ENCODE assay signal across 21 mouse cellular contexts in genomic region chr10:77451822-77452221, GRCm38 (mm10).
"Had no signal": no experiment of that assay in that cellular context is flagged by ENCODE, and none has a peak within 500 bp of the region (broad histone marks: within the 10 kb centered on the region; RNA-seq: fewer than 3 reads in every experiment).

No protein-coding gene starts in this region.

- H3K27me3 ChIP-seq: heart, embryonic 12.5 days; hindbrain, embryonic 13.5 days; hindbrain, embryonic 15.5 days had no signal

- ATAC-seq: hindbrain, postnatal 0 days; intestine, embryonic 16.5 days had no signal

- H3K9me3 ChIP-seq: heart, embryonic 12.5 days; hindbrain, embryonic 15.5 days; limb, embryonic 10.5 days; limb, embryonic 12.5 days had no signal

- H3K27ac ChIP-seq: heart, adult 2 months; hindbrain, embryonic 13.5 days; hindbrain, embryonic 15.5 days; hindbrain, postnatal 0 days; layer of hippocampus, adult 2 months; left cerebral cortex, adult 2 months; limb, embryonic 10.5 days; limb, embryonic 12.5 days had no signal

- H3K9ac ChIP-seq: heart, embryonic 12.5 days; hindbrain, embryonic 13.5 days; hindbrain, embryonic 15.5 days; limb, embryonic 12.5 days had no signal

- DNase-seq: gastrocnemius, postnatal 14 days; gastrocnemius, postnatal 36 days; heart, adult 11 months; heart, adult 2 months; heart, postnatal 10 days; kidney, adult 11 months; kidney, adult 8-10 months; kidney, postnatal 10 days; kidney, postnatal 25 days; kidney, postnatal 4 days; liver had no signal

- H3K4me3 ChIP-seq: heart, adult 2 months; heart, embryonic 12.5 days; hindbrain, embryonic 13.5 days; hindbrain, embryonic 15.5 days; layer of hippocampus, adult 2 months; left cerebral cortex, adult 2 months; limb, embryonic 10.5 days; limb, embryonic 12.5 days had no signal

- H3K4me2 ChIP-seq: heart, embryonic 12.5 days; hindbrain, embryonic 13.5 days; hindbrain, embryonic 15.5 days; limb, embryonic 12.5 days; liver, embryonic 11.5 days had no signal

- H3K36me3 ChIP-seq: hindbrain, embryonic 13.5 days; hindbrain, embryonic 15.5 days; limb, embryonic 10.5 days; limb, embryonic 12.5 days had no signal
